Mouse (Mus musculus) hindbrain, postnatal 0 days (tissue): ENCODE results near the gene Lrrc49. TPM values are rescaled to one million over a fixed set of nuclear protein-coding genes. Genes with fewer than 3 reads are reported as not detected.

Source experiments
- ATAC-seq: fragments of 200-750 bp; cut with Nextera tagmentation; 2 replicates; pipeline ENCODE4 v1.8.0; 2017; ENCODE audit warnings: mild to moderate bottlenecking, moderate TSS enrichment, moderate library complexity
- DNase-seq: peaks from one replicate; pipeline ENCODE4 v3.0.0-alpha.2; 2015; ENCODE audit warnings: low spot score
- H3K27ac ChIP-seq: fragments of 300-500 bp; sonication (generic); 2 replicates; pipeline ENCODE4 v1.5.1; 2014; ENCODE audit warnings: mild to moderate bottlenecking
- H3K27me3 ChIP-seq: fragments of 300-500 bp; sonication (generic); 2 replicates; pipeline ENCODE4 v1.6.1; 2014; ENCODE audit warnings: low read length, mixed read lengths; ENCODE audit not compliant: insufficient read depth
- H3K36me3 ChIP-seq: fragments of 300-500 bp; sonication (generic); 2 replicates; pipeline ENCODE4 v1.6.1; 2014; ENCODE audit warnings: low read length, mixed read lengths; ENCODE audit not compliant: insufficient read depth
- H3K4me1 ChIP-seq: fragments of 300-500 bp; sonication (generic); 2 replicates; pipeline ENCODE4 v1.6.1; 2014; ENCODE audit warnings: antibody characterized with exemption, low read length, mixed read lengths; ENCODE audit not compliant: insufficient read depth
- H3K4me2 ChIP-seq: fragments of 300-500 bp; sonication (generic); 2 replicates; pipeline ENCODE4 v1.6.1; 2014; ENCODE audit warnings: low read depth, mild to moderate bottlenecking, low read length, moderate library complexity, mixed read lengths
- H3K4me3 ChIP-seq: fragments of 300-500 bp; sonication (generic); 2 replicates; pipeline ENCODE4 v1.5.1; 2014; ENCODE audit warnings: low read length
- H3K9ac ChIP-seq: fragments of 300-500 bp; sonication (generic); replicated peaks from 2 replicates; pipeline ENCODE4 v1.6.1; 2014; ENCODE audit warnings: mild to moderate bottlenecking, low read length, moderate library complexity, mixed read lengths
- H3K9me3 ChIP-seq: fragments of 300-500 bp; sonication (generic); 2 replicates; pipeline ENCODE4 v1.6.1; 2016; ENCODE audit warnings: low read length, mixed read lengths
- CTCF ChIP-seq: IDR thresholded peaks from 2 replicates; pipeline ENCODE4 v1.5.1; 2016; ENCODE audit warnings: antibody characterized with exemption, control low read depth, low read depth
- WGBS: fragments of 180-500 bp; shearing (Covaris S2); extraction: QIAGEN DNeasy Blood & Tissue Kit; methylation state at CpG from one replicate; pipeline ENCODE4 v1.1.7; 2014; 5-methylcytosine and 5-hydroxymethylcytosine counted together
- polyA plus RNA-seq: library from polyadenylated mRNA; unstranded; fragments of >200 nt; fragmentation: Nextera tagmentation; extraction: Ambion mirVana; gene quantifications from 2 replicates; pipeline ENCODE4 v1.2.1, GENCODE M21; 2015
- total RNA-seq: library from RNA; depleted of rRNA; stranded (reverse); fragments of >200 nt; gene quantifications from 2 replicates; pipeline ENCODE4 v1.2.3, GENCODE M21; 2014

The Lrrc49 gene
- total and polyA plus RNA-seq, 2 experiments from 2014 or later = 48.6 to 71.1 TPM

DNA sequence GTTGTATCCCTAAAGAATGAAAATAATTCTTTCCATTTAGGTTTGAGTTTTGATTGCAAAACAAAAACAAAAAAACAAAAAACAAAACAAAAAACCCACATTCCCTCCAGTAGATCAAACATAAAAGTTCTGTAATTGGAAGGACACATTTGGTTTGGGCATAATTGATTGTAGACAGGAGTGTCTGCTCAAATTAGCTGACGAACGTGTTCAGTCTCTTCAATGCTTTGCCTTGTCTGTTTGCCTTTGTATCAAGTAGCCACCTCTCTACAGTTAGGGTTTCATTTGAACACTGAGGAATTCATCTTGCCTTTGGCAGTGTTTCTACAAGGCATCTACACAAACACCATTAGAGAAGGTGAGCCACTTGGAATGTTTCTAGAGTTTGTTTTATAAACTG lies 54.4 kb downstream of the Lrrc49 start:
- no peaks in the 10 kb centered on the region for H3K9me3 ChIP-seq
- no peak overlapping the region for H3K4me2 ChIP-seq
- no peaks in the 10 kb centered on the region for H3K27me3 ChIP-seq
- WGBS = 52% methylated on average over 2 of the region's 2 CpGs
- ATAC-seq = no peak
- no peaks in the 10 kb centered on the region for H3K36me3 ChIP-seq
- no peak overlapping the region for H3K27ac ChIP-seq
- H3K4me3 ChIP-seq = no peak overlapping the region
- H3K4me1 ChIP-seq = 0 out of 2 replicates have a peak, but pooled peaks cover 4% of the 10 kb centered on the region
- TF ChIP-seq CTCF = no peak
- DNase-seq = no peak
- no peak overlapping the region for H3K9ac ChIP-seq

DNA sequence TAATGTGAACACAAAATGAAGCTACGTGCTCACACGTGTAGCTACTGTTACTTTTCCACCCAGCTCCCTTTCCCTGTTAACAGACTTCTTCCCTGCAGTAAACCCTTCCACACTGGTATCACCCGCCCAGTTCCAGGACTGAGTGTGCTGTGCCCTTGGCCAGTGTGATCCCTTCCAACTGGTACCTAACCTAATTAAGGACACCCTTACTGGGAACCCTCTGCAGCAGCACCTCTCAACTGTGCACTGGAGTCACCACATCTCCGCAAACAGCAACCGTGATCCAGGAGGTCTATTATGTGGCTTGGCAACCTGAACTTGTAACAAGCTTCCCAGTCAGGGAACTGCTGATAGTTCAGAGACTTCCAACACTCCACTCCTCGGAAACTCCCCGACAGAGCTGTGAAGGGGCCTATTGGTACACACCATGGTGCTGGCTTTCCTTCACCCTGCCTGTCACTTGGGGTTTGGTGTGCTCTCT lies 61.6 kb downstream of the Lrrc49 start:
- H3K4me2 ChIP-seq = no peak overlapping the region
- WGBS = 46% methylated on average over 7 of the region's 7 CpGs
- no peaks in the 10 kb centered on the region for H3K9me3 ChIP-seq
- DNase-seq = peak; percentile 12
- H3K36me3 ChIP-seq = no peaks in the 10 kb centered on the region; the same call in 1 of the 2 replicates
- H3K9ac ChIP-seq = no peak overlapping the region
- H3K27me3 ChIP-seq = no peaks in the 10 kb centered on the region
- H3K4me3 ChIP-seq = no peak overlapping the region
- peak overlapping the region; percentile 59 for H3K27ac ChIP-seq
- peak; percentile 56 for ATAC-seq
- peaks cover 10% of the 10 kb centered on the region for H3K4me1 ChIP-seq
- TF ChIP-seq CTCF = no peak

DNA sequence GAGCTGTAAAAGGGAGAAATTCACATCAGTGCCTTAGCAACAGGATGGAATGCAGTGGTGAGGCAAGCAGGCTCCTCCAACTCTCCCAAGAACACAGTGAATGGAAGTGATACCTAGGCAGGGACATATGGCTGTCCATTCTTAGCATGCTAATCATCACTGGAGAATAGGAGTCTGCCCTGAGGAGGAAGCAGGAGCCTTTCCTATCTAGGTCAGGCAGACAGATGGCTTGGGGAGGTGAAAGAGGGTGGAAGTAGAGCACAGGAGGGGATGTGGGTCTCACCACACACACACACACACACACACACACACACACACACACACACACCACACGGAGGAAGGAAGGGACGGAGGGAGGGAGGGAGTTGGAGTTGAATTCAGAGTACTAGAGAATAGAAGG lies 62.1 kb downstream of the Lrrc49 start:
- Histone ChIP-seq H3K27ac (peak overlapping the region; percentile 59), H3K4me2 (no peak overlapping the region), H3K9me3 (no peaks in the 10 kb centered on the region), H3K36me3 (no peaks in the 10 kb centered on the region; the same call in 1 of the 2 replicates), H3K9ac (no peak overlapping the region), H3K4me3 (no peak overlapping the region), H3K4me1 (peaks cover 8% of the 10 kb centered on the region), H3K27me3 (no peaks in the 10 kb centered on the region)
- TF ChIP-seq CTCF = no peak
- peak; percentile 33 for DNase-seq
- ATAC-seq = peak; percentile 80
- WGBS = 20% methylated on average over 1 of the region's 2 CpGs

DNA sequence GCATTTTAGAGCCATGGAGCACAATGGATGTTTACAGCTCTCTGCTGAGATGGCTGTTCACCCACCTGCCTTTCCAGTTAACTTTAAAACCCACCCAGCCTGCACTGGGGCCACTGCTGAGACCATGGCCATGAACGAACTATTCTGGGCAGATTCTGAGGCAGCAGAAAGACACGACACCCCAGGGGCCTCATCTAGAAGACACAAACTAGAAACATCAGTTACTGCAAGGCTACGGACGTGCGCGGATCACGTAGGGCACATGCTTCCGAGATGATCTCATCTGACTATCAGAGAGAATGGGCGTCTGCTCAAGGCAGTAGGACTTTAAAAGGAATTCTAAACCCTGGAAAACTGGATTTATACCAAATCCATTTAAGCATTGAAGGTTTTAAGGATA lies 71.0 kb downstream of the Lrrc49 start:
- TF ChIP-seq CTCF = no peak
- peak overlapping the region; percentile 42; the same call in 1 of the 2 replicates for H3K27ac ChIP-seq

DNA sequence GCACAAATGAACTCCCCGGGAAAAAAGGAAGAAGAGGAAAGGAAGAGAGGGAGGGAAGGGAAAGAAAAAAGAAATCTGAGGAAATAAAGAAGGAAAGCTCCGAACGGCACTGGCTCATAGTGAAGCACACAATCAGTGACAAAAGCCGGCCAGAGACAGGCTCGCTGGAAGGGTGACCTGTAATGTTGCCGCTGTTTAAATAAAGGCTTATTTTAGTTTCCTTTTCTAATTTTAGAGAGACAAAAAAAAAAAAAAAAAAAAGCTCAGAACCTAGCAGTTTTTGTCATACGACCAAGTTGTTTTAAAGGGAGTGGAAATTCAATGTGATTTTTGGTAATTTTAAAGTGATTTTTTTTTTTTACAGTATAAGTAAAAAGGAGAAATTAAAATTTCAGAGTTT lies 71.6 kb downstream of the Lrrc49 start:
- no peaks in the 10 kb centered on the region for H3K27me3 ChIP-seq

More for the DNA sequence above, 71.0 kb downstream of the Lrrc49 start:
- Histone ChIP-seq H3K9me3 (no peaks in the 10 kb centered on the region), H3K4me2 (0 out of 2 replicates have a peak overlapping the region, but pooled peaks have one; percentile 5), H3K27me3 (no peaks in the 10 kb centered on the region), H3K4me1 (no peaks in the 10 kb centered on the region), H3K36me3 (peaks cover 12% of the 10 kb centered on the region), H3K4me3 (no peak overlapping the region), H3K9ac (no peak overlapping the region)
- WGBS = 52% methylated on average over 9 of the region's 9 CpGs
- ATAC-seq (no peak), DNase-seq (peak; percentile 45)

DNA sequence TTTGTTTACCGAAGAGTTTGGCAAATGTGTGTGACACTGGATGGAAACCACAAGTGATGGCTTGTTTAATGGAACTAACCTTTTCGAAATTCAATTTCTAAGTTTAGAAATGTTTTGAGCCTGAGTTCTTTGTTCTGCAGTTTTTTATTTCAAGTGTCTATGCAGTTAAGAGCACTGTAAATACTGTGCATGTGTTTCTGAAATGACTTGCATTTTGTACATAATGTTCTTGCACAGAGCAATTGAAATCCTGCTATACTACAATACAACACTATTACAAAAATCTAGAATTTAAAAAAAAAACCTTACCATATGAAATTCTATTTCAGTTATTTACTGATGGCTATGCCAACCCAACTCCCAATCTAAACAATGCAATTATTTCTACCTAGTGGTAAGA lies 75.7 kb downstream of the Lrrc49 start:
- Histone ChIP-seq H3K4me3 (no peak overlapping the region), H3K27ac (no peak overlapping the region), H3K36me3 (peaks cover 28% of the 10 kb centered on the region), H3K9ac (no peak overlapping the region), H3K9me3 (no peaks in the 10 kb centered on the region), H3K4me1 (no peaks in the 10 kb centered on the region), H3K27me3 (no peaks in the 10 kb centered on the region), H3K4me2 (no peak overlapping the region)
- DNase-seq (no peak), ATAC-seq (no peak)
- WGBS = 92% methylated on average over 2 of the region's 2 CpGs
- no peak for TF ChIP-seq CTCF

More for the DNA sequence above, 71.6 kb downstream of the Lrrc49 start:
- Histone ChIP-seq H3K9ac (no peak overlapping the region), H3K4me3 (no peak overlapping the region), H3K4me2 (0 out of 2 replicates have a peak overlapping the region, but pooled peaks have one; percentile 3), H3K36me3 (peaks cover 14% of the 10 kb centered on the region), H3K27ac (no peak overlapping the region), H3K4me1 (no peaks in the 10 kb centered on the region), H3K9me3 (no peaks in the 10 kb centered on the region)
- DNase-seq = no peak
- TF ChIP-seq CTCF = no peak
- no peak for ATAC-seq
- 72% methylated on average over 7 of the region's 7 CpGs for WGBS

DNA sequence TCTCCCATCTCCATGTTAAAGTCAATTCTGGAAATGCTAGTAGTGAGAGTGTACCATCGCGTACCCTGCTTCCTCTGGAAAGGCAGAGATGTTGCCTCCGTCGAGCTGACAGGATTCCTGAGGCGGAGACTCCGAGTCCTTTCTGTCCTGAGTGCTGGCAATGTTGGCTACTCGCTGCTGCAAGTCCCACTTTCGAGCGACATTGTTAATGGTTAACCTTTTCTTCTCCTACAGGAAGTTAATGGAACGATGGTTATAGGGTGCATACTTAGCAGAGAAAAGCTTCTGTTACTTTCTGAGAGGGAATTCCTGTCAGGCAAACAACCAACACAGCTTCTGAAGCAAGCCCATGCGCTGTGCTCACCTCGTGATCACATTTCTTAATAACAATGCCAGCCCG lies 77.8 kb downstream of the Lrrc49 start:
- H3K27me3 ChIP-seq = no peaks in the 10 kb centered on the region
- H3K4me2 ChIP-seq = no peak overlapping the region
- 60% methylated on average over 13 of the region's 13 CpGs for WGBS
- H3K9ac ChIP-seq = no peak overlapping the region
- H3K4me3 ChIP-seq = no peak overlapping the region
- no peak for ATAC-seq
- peaks cover 28% of the 10 kb centered on the region for H3K36me3 ChIP-seq
- no peak for DNase-seq
- no peaks in the 10 kb centered on the region for H3K9me3 ChIP-seq
- H3K27ac ChIP-seq = no peak overlapping the region
- H3K4me1 ChIP-seq = no peaks in the 10 kb centered on the region
- no peak for TF ChIP-seq CTCF
